Mouse (Mus musculus) stomach, postnatal 0 days (tissue): ENCODE results near the gene Myl12a.

Experiments
- CTCF ChIP-seq: IDR thresholded peaks from 2 replicates; pipeline ENCODE4 v1.5.1; 2016; ENCODE audit warnings: antibody characterized with exemption, low read depth, mild to moderate bottlenecking, moderate library complexity
- EP300 ChIP-seq: optimal IDR thresholded peaks from 2 replicates; pipeline ENCODE3; 2016; ENCODE audit warnings: antibody characterized with exemption

DNA sequence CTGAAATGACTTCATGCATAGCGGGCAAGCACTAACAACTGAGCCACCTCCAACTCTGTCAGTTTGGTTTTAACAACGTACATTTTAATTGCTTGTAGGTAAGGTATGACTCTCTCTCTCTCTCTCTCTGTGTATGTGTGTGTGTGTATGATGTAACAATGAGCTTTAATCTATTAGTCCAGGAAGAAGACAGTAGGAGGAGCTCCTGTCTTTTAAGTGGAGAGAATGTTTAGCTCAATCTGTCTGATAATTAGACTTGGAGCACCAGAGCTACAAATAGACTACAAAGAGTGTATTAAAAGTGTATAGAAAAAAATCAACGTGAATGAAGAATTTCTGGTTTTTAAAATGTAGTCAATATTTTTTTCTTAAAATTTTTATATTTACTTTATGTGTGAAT, 6.0 kb upstream of the Myl12a start:
- TF ChIP-seq CTCF (peak; percentile 6; the same call in 1 of the 2 replicates), EP300 (no peak)
